Mouse (Mus musculus) CH12.LX (cell line): ENCODE data around the gene Cdc42ep5. TPM values are rescaled to one million over a fixed set of nuclear protein-coding genes. Genes with fewer than 3 reads are reported as not detected.

ENCODE experiments used
- DNase-seq: peaks from one replicate; pipeline ENCODE4 v3.0.0-alpha.2; 2013; ENCODE audit errors: extremely low read depth
- H3K27ac ChIP-seq: 2 replicates; pipeline ENCODE4 v1.5.1; 2012; ENCODE audit warnings: low read depth, mild to moderate bottlenecking, control low read depth, moderate library complexity; ENCODE audit not compliant: insufficient read depth
- H3K27me3 ChIP-seq: replicated peaks from 2 replicates; pipeline ENCODE3; 2012; ENCODE audit warnings: inconsistent platforms
- H3K36me3 ChIP-seq, 2 experiments: replicated peaks in 1 of 2; 2 replicates each; pipeline versions ENCODE3 to v1.6.1; 2012; ENCODE audit warnings: inconsistent platforms in 1 of 2, low read length in 1 of 2, mild to moderate bottlenecking in 1 of 2, mixed read lengths in 1 of 2, moderate library complexity in 1 of 2; ENCODE audit not compliant: control insufficient read depth in 1 of 2, insufficient read depth in 1 of 2
- H3K4me1 ChIP-seq, 2 experiments: 2 replicates each; pipeline ENCODE4 v1.6.1; 2012; ENCODE audit warnings: inconsistent platforms in 1 of 2, moderate library complexity in 1 of 2; ENCODE audit not compliant: insufficient read depth in 2 of 2, control insufficient read depth in 1 of 2
- H3K4me2 ChIP-seq: 2 replicates; pipeline ENCODE4 v1.6.1; 2012; ENCODE audit warnings: low read depth, mild to moderate bottlenecking, control low read depth; ENCODE audit not compliant: poor library complexity, insufficient read depth, severe bottlenecking
- H3K4me3 ChIP-seq, 3 experiments: fragments of 150-350 bp in 1 of 3; sonication (generic) in 1 of 3; replicated peaks in 1 of 3; 2 replicates each; pipeline versions ENCODE3 to v1.5.1; 2011 to 2012; ENCODE audit warnings: low read depth in 2 of 3, low read length in 2 of 3, mild to moderate bottlenecking in 2 of 3, moderate library complexity in 2 of 3, control low read depth in 1 of 3, improper control_type of control experiment in 1 of 3, inconsistent platforms in 1 of 3, mixed read lengths in 1 of 3; ENCODE audit not compliant: poor library complexity in 1 of 3
- H3K79me2 ChIP-seq: replicated peaks from 2 replicates; pipeline ENCODE4 v1.6.1; 2012; ENCODE audit warnings: mild to moderate bottlenecking, moderate library complexity; ENCODE audit not compliant: control insufficient read depth, poor library complexity, insufficient read depth, severe bottlenecking; ENCODE audit errors: extremely low read depth
- H3K9ac ChIP-seq: 2 replicates; pipeline ENCODE4 v1.6.1; 2012; ENCODE audit warnings: low read depth, mild to moderate bottlenecking, control low read depth, moderate library complexity; ENCODE audit not compliant: insufficient read depth
- H3K9me3 ChIP-seq: replicated peaks from 2 replicates; pipeline ENCODE3; 2012; ENCODE audit warnings: low read length, inconsistent platforms, mixed read lengths
- CHD1 ChIP-seq: IDR thresholded peaks from 2 replicates; pipeline ENCODE4 v1.6.1; 2012; ENCODE audit warnings: low read depth, low read length, improper control_type of control experiment, inconsistent platforms
- CHD2 ChIP-seq: IDR thresholded peaks from 2 replicates; pipeline ENCODE4 v1.6.1; 2011; ENCODE audit warnings: low read length, improper control_type of control experiment
- CTCF ChIP-seq, 2 experiments: IDR thresholded peaks in 1 of 2; conservative IDR thresholded peaks in 1 of 2; 2 replicates each; pipeline ENCODE4 v1.5.1; 2011 to 2012; ENCODE audit warnings: low read depth in 2 of 2, low read length in 2 of 2, improper control_type of control experiment in 1 of 2, inconsistent platforms in 1 of 2, mild to moderate bottlenecking in 1 of 2, moderate library complexity in 1 of 2
- ETS1 ChIP-seq: conservative IDR thresholded peaks from 2 replicates; pipeline ENCODE4 v1.6.1; 2012; ENCODE audit warnings: low read depth, mild to moderate bottlenecking, inconsistent platforms, low read length, improper control_type of control experiment, moderate library complexity
- IRF4 ChIP-seq: IDR thresholded peaks from 2 replicates; pipeline ENCODE4 v1.6.1; 2014; ENCODE audit warnings: low read depth, mild to moderate bottlenecking, inconsistent platforms, low read length, improper control_type of control experiment
- JUN ChIP-seq: IDR thresholded peaks from 2 replicates; pipeline ENCODE4 v1.6.1; 2011; ENCODE audit warnings: low read depth, mild to moderate bottlenecking, low read length, improper control_type of control experiment, moderate library complexity; ENCODE audit not compliant: insufficient read depth
- JUND ChIP-seq: conservative IDR thresholded peaks from 2 replicates; pipeline ENCODE4 v1.6.1; 2011; ENCODE audit warnings: low read depth, low read length, improper control_type of control experiment
- KAT2A ChIP-seq: IDR thresholded peaks from 2 replicates; pipeline ENCODE4 v1.6.1; 2012; ENCODE audit warnings: low read length, improper control_type of control experiment, inconsistent platforms; ENCODE audit not compliant: insufficient replicate concordance
- MAX ChIP-seq: IDR thresholded peaks from 2 replicates; pipeline ENCODE4 v1.6.1; 2011; ENCODE audit warnings: low read length, improper control_type of control experiment
- MAZ ChIP-seq: IDR thresholded peaks from 2 replicates; pipeline ENCODE4 v1.6.1; 2012; ENCODE audit warnings: low read depth, mild to moderate bottlenecking, inconsistent platforms, low read length, improper control_type of control experiment, moderate library complexity
- MEF2A ChIP-seq: IDR thresholded peaks from 2 replicates; pipeline ENCODE4 v1.6.1; 2014; ENCODE audit warnings: low read depth, mild to moderate bottlenecking, inconsistent platforms, low read length, improper control_type of control experiment, borderline replicate concordance
- MXI1 ChIP-seq: IDR thresholded peaks from 2 replicates; pipeline ENCODE4 v1.6.1; 2011; ENCODE audit warnings: mild to moderate bottlenecking, low read depth, low read length, improper control_type of control experiment
- NELFE ChIP-seq: IDR thresholded peaks from 2 replicates; pipeline ENCODE4 v1.6.1; 2011; ENCODE audit warnings: low read depth, low read length, improper control_type of control experiment
- NRF1 ChIP-seq: IDR thresholded peaks from 2 replicates; pipeline ENCODE4 v1.6.1; 2014; ENCODE audit warnings: low read depth, mild to moderate bottlenecking, inconsistent platforms, low read length, improper control_type of control experiment, moderate library complexity
- PAX5 ChIP-seq: IDR thresholded peaks from 2 replicates; pipeline ENCODE4 v1.6.1; 2012; ENCODE audit warnings: low read length, inconsistent platforms, mixed read lengths
- RCOR1 ChIP-seq: conservative IDR thresholded peaks from 2 replicates; pipeline ENCODE4 v1.6.1; 2012; ENCODE audit warnings: low read depth, mild to moderate bottlenecking, inconsistent platforms, low read length, improper control_type of control experiment
- UBTF ChIP-seq: IDR thresholded peaks from 2 replicates; pipeline ENCODE4 v1.6.1; 2012; ENCODE audit warnings: low read depth, mild to moderate bottlenecking, inconsistent platforms, low read length, improper control_type of control experiment, moderate library complexity
- USF1 ChIP-seq: IDR thresholded peaks from 2 replicates; pipeline ENCODE4 v1.6.1; 2014; ENCODE audit warnings: low read depth, mild to moderate bottlenecking, inconsistent platforms, low read length, improper control_type of control experiment
- ZMIZ1 ChIP-seq: IDR thresholded peaks from 2 replicates; pipeline ENCODE4 v1.6.1; 2012; ENCODE audit warnings: low read depth, mild to moderate bottlenecking, inconsistent platforms, low read length, improper control_type of control experiment
- dilution Hi-C: fragments of 300-500 bp; cut with MboI; formaldehyde crosslinking; loops from 2 replicates; pipeline ENCODE4 v1.14.3; 2020; ENCODE audit warnings: low sequenced_read_pairs; ENCODE audit not compliant: extremely low pct_unique_long_range_greater_than_20kb, extremely low pct_ligation_motif_present
- in situ Hi-C: fragments of 300-500 bp; cut with MboI; formaldehyde crosslinking; loops from 3 replicates; pipeline ENCODE4 v1.14.3; 2019; ENCODE audit warnings: low sequenced_read_pairs, low pct_ligation_motif_present, low pct_unique_long_range_greater_than_20kb, mixed read lengths
- polyA plus RNA-seq: library from polyadenylated mRNA; unstranded; fragments of >175 nt; gene quantifications from 2 replicates; pipeline ENCODE4 v1.2.1, GENCODE M21; 2012; ENCODE audit warnings: low read depth; ENCODE audit not compliant: insufficient read length
- total RNA-seq, 2 experiments: library from RNA; depleted of rRNA; stranded (reverse); fragments of 300-350 nt in 1 of 2; fragments of >200 nt in 1 of 2; gene quantifications; 2 replicates each; pipeline ENCODE4 v1.2.3; 2012 to 2014

The Cdc42ep5 gene
- total and polyA plus RNA-seq, 3 experiments = 1.4 to 4.2 (median 2.1) TPM

DNA sequence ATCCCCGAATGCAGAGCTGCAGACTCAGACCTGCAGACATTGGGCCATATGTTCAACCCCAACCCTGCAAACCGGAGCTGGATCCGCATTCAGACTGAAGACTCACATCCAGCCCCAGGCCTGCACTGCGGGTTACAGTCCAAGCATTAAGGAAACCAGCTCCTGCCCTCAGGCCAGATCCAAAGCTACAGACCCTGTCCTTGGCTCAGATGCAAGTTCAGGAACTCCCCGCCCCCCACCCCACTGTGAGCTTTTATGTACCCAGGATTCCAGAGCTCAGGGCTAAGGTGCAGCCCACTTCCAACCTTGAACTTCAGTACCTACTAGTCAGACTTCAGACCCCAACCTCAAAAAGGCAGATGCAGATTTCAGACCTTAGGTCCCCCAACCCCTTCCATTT, 39.8 kb downstream of the Cdc42ep5 start:
- no peaks in the 10 kb centered on the region for H3K27me3 ChIP-seq
- H3K9me3 ChIP-seq = no peaks in the 10 kb centered on the region
- in situ Hi-C loops = loop anchor here (10.0 kb wide), 2 partner anchors 300 to 390 kb away; partner anchors contain the start of gene Tnnt1
- H3K36me3 ChIP-seq = peaks cover 0 to 18% of the 10 kb centered on the region in 2 experiments
- DNase-seq = no peak
- H3K4me1 ChIP-seq = peaks cover 0 to 5% of the 10 kb centered on the region in 2 experiments; a peak in 1 of 4 replicates
- H3K4me2 ChIP-seq = no peak overlapping the region
- no peak overlapping the region for H3K9ac ChIP-seq
- TF ChIP-seq CHD1 (no peak), MEF2A (no peak), RCOR1 (no peak), USF1 (no peak), UBTF (no peak), PAX5 (no peak), MAZ (no peak), CHD2 (no peak), ETS1 (no peak)
- TF ChIP-seq, all 38 proteins: peak for 0
- no peaks in the 10 kb centered on the region for H3K79me2 ChIP-seq
- no peak overlapping the region for H3K27ac ChIP-seq
- dilution Hi-C loops = no loop called here
- no peak overlapping the region for H3K4me3 ChIP-seq

DNA sequence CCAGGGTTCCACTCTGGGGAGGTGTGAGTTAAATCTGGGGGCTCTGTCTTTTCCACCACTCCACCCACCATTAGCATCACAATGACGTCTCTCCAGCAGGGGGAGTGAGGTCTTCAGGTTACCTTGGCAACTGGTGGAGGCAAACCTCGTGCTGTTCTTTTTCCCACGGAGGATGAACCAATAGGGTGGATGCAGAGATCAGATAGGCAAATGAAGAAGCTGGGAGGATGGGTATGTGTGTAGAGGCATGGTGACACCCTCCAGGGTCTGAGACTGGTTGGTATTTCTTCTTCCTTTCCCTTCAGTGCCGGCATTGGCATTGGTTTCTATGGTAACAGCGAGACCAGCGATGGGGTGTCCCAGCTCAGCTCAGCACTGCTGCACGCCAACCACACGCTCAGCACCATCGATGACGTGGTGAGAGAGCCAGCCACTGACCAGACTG, 40.3 kb downstream of the Cdc42ep5 start:
- H3K4me3 ChIP-seq = no peak overlapping the region
- in situ Hi-C loops (loop anchor here (10.0 kb wide), 2 partner anchors 300 to 390 kb away; partner anchors contain the start of gene Tnnt1), dilution Hi-C loops (no loop called here)
- no peak overlapping the region for H3K4me2 ChIP-seq
- no peaks in the 10 kb centered on the region for H3K27me3 ChIP-seq
- H3K27ac ChIP-seq = no peak overlapping the region
- TF ChIP-seq JUN (no peak), CTCF (conservative IDR thresholded peaks at IDR 0.05 in 1 of 2, IDR thresholded peaks at IDR 0.05 in 1 of 2; ENCODE audit: low read depth in 2 of 2, low read length in 2 of 2) (peak in 1 of 2 experiments; percentile 37; a peak in 2 of 4 replicates)
- H3K79me2 ChIP-seq = no peaks in the 10 kb centered on the region
- peak; percentile 35 for DNase-seq
- no peaks in the 10 kb centered on the region for H3K9me3 ChIP-seq
- H3K4me1 ChIP-seq = peaks cover 0 to 5% of the 10 kb centered on the region in 2 experiments; a peak in 1 of 4 replicates
- H3K36me3 ChIP-seq = peaks cover 0 to 14% of the 10 kb centered on the region in 2 experiments
- no peak overlapping the region for H3K9ac ChIP-seq

DNA sequence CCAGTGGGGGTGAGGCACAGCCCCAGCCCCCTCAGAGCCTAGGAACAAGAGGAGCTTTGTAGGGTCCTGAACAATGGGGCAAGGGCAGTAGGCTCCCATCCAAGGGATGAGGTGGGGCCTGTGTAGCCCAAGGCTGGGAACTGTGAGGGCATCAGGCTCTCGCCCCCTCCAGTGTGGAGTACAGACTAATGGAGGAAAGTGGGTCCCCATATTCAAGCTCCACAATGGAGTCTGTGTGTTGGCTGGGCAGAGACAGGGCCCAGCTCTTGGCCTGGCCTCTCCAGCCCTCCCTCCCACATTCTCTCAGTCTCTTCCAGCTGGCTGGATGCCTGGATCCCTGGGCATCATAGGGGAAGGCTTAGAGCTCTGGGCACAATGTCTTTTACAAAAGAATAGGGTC, 40.9 kb downstream of the Cdc42ep5 start:
- no peak overlapping the region for H3K9ac ChIP-seq
- peaks cover 0 to 14% of the 10 kb centered on the region in 2 experiments for H3K36me3 ChIP-seq
- no peaks in the 10 kb centered on the region for H3K27me3 ChIP-seq
- H3K9me3 ChIP-seq = no peaks in the 10 kb centered on the region
- no peak for DNase-seq
- in situ Hi-C loops (loop anchor here (10.0 kb wide), 2 partner anchors 301 to 391 kb away; partner anchors contain the start of gene Tnnt1), dilution Hi-C loops (no loop called here)
- no peak overlapping the region for H3K27ac ChIP-seq
- peaks cover 0 to 5% of the 10 kb centered on the region in 2 experiments; a peak in 1 of 4 replicates for H3K4me1 ChIP-seq
- H3K4me2 ChIP-seq = no peak overlapping the region
- no peaks in the 10 kb centered on the region for H3K79me2 ChIP-seq
- TF ChIP-seq NRF1 (no peak), UBTF (no peak), NELFE (no peak), ETS1 (no peak), CTCF (conservative IDR thresholded peaks at IDR 0.05 in 1 of 2, IDR thresholded peaks at IDR 0.05 in 1 of 2; ENCODE audit: low read depth in 2 of 2, low read length in 2 of 2) (no peak), ZMIZ1 (no peak), JUND (no peak), MXI1 (no peak), IRF4 (no peak), JUN (no peak), KAT2A (no peak), MAX (no peak)
- no peak overlapping the region for H3K4me3 ChIP-seq
